Mouse (Mus musculus): ENCODE results near the gene Pnpo. TPM values are rescaled to one million over a fixed set of nuclear protein-coding genes. Genes with fewer than 3 reads are reported as not detected.

Pnpo gene
- polyA plus RNA-seq, 1 experiment from 2014 or later = 28.1 TPM

DNA sequence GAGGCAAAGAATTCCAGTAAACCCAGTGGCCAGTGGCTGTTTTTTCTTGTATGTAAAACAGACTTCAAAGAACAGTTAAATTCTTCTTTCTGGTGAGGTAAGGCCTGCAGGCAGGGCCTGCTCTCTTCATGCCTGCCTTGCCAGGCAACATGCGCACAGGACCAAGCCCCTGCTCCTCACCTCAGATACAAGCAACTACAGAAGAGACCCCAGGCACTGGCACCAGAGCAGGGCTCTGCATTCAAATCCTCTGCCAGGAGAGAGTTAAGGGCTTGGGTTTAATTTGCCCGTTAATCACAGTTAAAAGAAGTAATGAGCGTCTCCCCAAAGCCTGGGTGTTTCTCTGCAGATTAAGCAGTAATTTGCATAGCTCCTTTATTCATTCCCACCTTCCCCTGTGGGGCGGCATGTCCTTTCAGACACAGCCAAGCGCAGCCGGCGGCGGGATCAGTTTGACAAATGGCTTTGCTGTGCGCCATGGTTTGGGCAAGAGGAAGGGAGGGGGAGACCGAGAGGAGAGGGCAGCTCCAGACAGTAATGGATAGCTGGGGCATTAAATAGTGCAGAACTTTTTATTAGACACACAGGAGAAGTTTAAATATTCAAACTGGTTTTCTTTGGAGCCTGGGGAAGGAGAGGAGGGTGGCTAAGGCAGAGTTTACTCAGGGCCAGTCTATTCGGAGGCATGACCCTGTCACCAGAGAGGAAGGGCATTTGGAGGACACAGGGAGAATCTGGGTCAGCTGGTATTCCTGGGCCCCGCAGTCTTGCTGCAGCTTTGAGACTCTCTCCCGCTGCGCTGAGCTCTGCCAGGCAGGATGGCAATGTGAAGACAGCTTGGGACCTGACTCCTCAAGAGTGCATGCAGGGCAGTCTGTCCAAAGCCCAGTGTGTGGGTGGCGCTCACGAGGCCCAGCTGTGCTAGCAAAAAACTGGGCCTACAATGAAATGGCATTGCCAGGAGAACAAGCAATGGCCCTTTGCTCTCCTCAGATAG, 40.8 kb downstream of the Pnpo start:
- H3K4me1 ChIP-seq (replicated peaks; ENCODE audit: control insufficient read depth, insufficient read depth, low read length) = peaks cover 13% of the 10 kb centered on the region
- H3K27ac ChIP-seq (ENCODE audit: low read length) = 0 out of 2 replicates have a peak overlapping the region, but pooled peaks have one; percentile 34
- H3K9ac ChIP-seq (ENCODE audit: low read length) = no peak overlapping the region; the same call in 1 of the 2 replicates
- no peak for ATAC-seq (ENCODE audit: low read depth)
- no peak overlapping the region for H3K4me2 ChIP-seq (ENCODE audit: low read depth, low read length)
- no peaks in the 10 kb centered on the region for H3K27me3 ChIP-seq (ENCODE audit: control insufficient read depth, insufficient read depth, low read depth, low read length)
- 21% methylated on average over 16 of the region's 16 CpGs for WGBS
- H3K4me3 ChIP-seq (ENCODE audit: low read length) = no peak overlapping the region
- no peaks in the 10 kb centered on the region for H3K9me3 ChIP-seq (ENCODE audit: control insufficient read depth, low read length)
- H3K36me3 ChIP-seq (ENCODE audit: control insufficient read depth, insufficient read depth, low read length) = 0 out of 2 replicates have a peak, but pooled peaks cover 2% of the 10 kb centered on the region

DNA sequence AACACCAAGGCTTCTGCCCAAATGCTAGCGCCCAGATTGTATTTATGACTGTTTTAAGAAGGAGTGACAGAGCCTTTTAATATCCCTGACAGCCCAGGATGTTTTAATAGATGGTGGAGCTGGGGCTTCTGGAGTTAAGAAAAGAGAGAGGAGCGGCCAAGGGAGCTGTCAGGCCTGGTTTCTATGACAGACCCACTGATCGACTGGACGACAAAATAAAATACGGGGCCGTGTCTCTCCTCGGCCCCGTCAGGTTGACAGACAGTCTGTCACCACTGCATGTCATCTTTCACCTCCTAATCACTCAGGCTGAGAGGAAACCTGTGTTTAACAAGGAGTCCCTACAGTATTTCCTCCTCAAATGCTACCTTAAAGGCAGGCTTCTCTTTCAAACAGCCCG, 42.5 kb downstream of the Pnpo start:
- H3K27me3 ChIP-seq (ENCODE audit: control insufficient read depth, insufficient read depth, low read depth, low read length) = no peaks in the 10 kb centered on the region
- WGBS = 64% methylated on average over 9 of the region's 9 CpGs
- no peak overlapping the region for H3K4me2 ChIP-seq (ENCODE audit: low read depth, low read length)
- H3K9ac ChIP-seq (ENCODE audit: low read length) = no peak overlapping the region
- no peak overlapping the region for H3K27ac ChIP-seq (ENCODE audit: low read length)
- H3K36me3 ChIP-seq (ENCODE audit: control insufficient read depth, insufficient read depth, low read length) = no peaks in the 10 kb centered on the region
- H3K4me3 ChIP-seq (ENCODE audit: low read length) = no peak overlapping the region
- no peaks in the 10 kb centered on the region for H3K9me3 ChIP-seq (ENCODE audit: control insufficient read depth, low read length)
- peaks cover 7% of the 10 kb centered on the region for H3K4me1 ChIP-seq (replicated peaks; ENCODE audit: control insufficient read depth, insufficient read depth, low read length)
- no peak for ATAC-seq (ENCODE audit: low read depth)

DNA sequence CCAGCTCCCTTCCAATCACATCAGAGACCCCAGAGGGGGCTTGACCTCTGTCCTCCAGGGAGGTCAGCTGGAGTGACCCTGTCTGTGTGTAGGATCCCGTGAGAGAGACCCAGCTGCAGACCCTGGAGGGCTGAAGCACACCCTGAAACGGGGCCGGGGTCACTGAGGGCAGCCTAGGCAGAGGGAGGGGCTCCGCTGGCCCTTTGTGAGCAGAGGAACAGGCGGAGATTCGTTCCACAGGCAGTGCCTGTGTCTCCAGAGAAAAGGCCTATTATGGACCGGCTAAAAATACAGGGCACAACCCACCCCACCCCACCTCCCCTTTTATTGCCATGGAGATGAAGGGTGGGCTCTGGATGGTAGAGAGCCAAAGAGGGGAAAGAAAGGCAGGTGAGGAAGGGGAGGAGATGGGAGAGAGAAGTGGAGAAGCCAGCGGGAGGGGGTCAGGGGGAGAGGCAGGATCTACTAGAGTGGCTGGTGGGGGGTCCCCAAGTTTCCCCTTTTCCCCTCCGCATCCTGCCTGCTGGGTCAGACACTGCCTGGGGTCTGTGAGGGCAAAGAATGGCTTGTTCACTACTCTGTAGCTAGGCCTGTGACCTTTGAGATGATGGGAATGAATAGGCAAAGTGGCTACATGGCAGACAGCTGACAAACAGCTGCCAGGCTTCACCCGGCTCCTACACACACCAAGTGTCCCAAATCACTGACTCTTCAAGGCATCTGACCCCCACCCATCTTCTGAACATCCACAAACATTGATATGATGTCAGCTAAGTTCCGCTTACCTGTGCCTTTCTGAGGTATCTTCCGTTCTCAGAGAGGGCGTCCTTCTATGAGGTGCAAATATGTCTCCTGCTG, 44.1 kb downstream of the Pnpo start:
- Histone ChIP-seq H3K9me3 (ENCODE audit: control insufficient read depth, low read length) (no peaks in the 10 kb centered on the region), H3K9ac (ENCODE audit: low read length) (no peak overlapping the region), H3K4me3 (ENCODE audit: low read length) (no peak overlapping the region), H3K4me2 (ENCODE audit: low read depth, low read length) (no peak overlapping the region), H3K27ac (ENCODE audit: low read length) (no peak overlapping the region), H3K36me3 (ENCODE audit: control insufficient read depth, insufficient read depth, low read length) (no peaks in the 10 kb centered on the region), H3K4me1 (replicated peaks; ENCODE audit: control insufficient read depth, insufficient read depth, low read length) (peaks cover 7% of the 10 kb centered on the region), H3K27me3 (ENCODE audit: control insufficient read depth, insufficient read depth, low read depth, low read length) (no peaks in the 10 kb centered on the region)
- ATAC-seq (ENCODE audit: low read depth) = peak; percentile 23; the same call in 1 of the 2 replicates
- WGBS = 37% methylated on average over 13 of the region's 13 CpGs

DNA sequence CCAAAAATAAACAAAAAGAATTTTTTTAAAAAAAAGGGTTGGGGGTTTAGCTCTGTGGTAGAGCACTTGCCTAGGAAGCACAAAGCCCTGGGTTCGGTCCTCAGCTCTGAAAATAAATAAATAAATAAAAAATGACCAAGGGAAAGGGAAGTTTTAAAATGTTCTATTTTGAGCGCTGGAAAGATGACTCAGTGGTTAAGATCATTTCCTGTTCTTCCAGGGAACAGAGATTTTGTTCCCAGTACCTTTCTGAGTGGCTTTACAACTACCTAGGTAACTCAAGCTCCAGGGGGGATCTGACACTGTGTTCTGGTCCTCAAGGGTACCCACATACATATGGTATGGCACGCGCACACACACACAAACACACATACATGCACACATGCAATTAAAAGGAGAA, 47.9 kb downstream of the Pnpo start:
- H3K9ac ChIP-seq (ENCODE audit: low read length) = no peak overlapping the region

DNA sequence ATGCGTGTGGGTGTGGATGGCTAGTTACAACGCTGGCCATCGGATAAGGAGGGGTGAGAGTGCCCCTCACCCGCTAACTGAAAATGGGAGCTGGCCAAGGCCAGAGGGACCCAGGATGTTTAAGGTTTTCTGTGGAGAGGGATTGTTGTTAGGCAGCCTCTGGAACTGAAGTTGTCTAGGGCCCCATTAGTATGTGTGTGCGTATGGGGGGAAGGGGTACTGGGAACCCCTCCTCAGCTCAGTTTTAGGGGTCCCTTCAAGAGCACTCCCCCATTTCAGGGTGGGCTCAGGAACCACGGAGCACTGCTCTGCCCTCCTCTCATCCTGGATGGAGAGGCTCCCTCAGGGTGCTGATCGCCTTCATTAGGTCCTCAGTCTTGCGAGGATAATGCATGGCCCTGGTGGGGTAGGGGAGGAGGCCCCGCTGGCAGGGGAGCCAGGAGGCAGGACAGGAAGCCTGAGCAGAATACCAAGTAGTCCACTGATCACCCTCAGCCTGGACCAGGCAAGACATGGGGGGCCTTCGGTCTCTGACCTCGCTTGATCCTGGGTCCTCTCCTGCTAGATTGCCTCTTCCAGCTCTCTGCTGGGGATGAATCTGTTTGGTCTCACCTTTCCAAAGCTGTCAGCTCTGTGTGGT, 50.5 kb downstream of the Pnpo start:
- no peaks in the 10 kb centered on the region for H3K36me3 ChIP-seq (ENCODE audit: control insufficient read depth, insufficient read depth, low read length)
- no peak overlapping the region for H3K27ac ChIP-seq (ENCODE audit: low read length)
- H3K9ac ChIP-seq (ENCODE audit: low read length) = no peak overlapping the region
- no peak overlapping the region for H3K4me2 ChIP-seq (ENCODE audit: low read depth, low read length)
- H3K27me3 ChIP-seq (ENCODE audit: control insufficient read depth, insufficient read depth, low read depth, low read length) = no peaks in the 10 kb centered on the region
- 64% methylated on average over 11 of the region's 11 CpGs for WGBS
- ATAC-seq (ENCODE audit: low read depth) = no peak
- no peaks in the 10 kb centered on the region for H3K9me3 ChIP-seq (ENCODE audit: control insufficient read depth, low read length)
- H3K4me3 ChIP-seq (ENCODE audit: low read length) = no peak overlapping the region
- H3K4me1 ChIP-seq (replicated peaks; ENCODE audit: control insufficient read depth, insufficient read depth, low read length) = no peaks in the 10 kb centered on the region

More for the DNA sequence above, 47.9 kb downstream of the Pnpo start:
- ATAC-seq (ENCODE audit: low read depth) = no peak
- 72% methylated on average over 4 of the region's 4 CpGs for WGBS
- Histone ChIP-seq H3K9me3 (ENCODE audit: control insufficient read depth, low read length) (no peaks in the 10 kb centered on the region), H3K4me2 (ENCODE audit: low read depth, low read length) (no peak overlapping the region), H3K36me3 (ENCODE audit: control insufficient read depth, insufficient read depth, low read length) (no peaks in the 10 kb centered on the region), H3K27me3 (ENCODE audit: control insufficient read depth, insufficient read depth, low read depth, low read length) (no peaks in the 10 kb centered on the region), H3K27ac (ENCODE audit: low read length) (no peak overlapping the region), H3K4me1 (replicated peaks; ENCODE audit: control insufficient read depth, insufficient read depth, low read length) (no peaks in the 10 kb centered on the region), H3K4me3 (ENCODE audit: low read length) (no peak overlapping the region)

DNA sequence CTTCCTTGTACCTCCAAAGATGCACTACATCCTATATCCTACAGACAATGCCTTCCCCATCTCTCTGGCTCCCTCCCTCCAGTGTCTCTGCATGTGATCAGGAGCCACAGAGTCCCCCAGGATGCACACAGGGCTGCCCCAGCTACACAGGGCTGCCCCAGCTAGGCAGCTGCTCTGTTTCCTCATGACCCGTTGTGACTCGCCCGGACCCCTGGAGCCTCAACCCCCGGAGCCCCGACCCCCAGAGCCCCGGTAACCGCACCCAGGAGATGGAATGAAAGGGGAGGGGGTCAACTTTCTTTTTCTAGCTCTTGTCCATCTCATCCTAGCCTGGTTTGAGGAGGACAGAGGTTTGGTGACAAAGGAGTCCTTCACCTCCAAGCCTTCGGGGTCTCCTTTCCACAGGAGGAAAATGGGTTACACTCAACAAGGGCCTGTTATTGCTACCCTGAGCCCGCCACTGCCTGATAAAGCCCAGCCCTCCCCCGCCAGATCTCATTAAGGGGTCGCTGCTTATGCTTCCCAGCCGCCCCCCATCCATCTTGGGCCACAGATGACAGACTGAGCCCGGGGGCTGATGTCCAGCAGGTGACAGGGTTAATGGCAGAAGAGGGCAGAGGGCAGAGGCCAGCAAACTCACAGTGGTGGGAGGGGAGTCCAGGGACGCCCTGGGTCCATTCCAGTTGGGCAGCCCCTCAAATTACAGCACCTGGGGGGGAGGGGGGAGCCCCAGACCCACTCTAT, 51.8 kb downstream of the Pnpo start:
- ATAC-seq (ENCODE audit: low read depth) = no peak
- H3K9ac ChIP-seq (ENCODE audit: low read length) = no peak overlapping the region
- H3K9me3 ChIP-seq (ENCODE audit: control insufficient read depth, low read length) = no peaks in the 10 kb centered on the region
- no peaks in the 10 kb centered on the region for H3K36me3 ChIP-seq (ENCODE audit: control insufficient read depth, insufficient read depth, low read length)
- H3K27me3 ChIP-seq (ENCODE audit: control insufficient read depth, insufficient read depth, low read depth, low read length) = no peaks in the 10 kb centered on the region
- no peak overlapping the region for H3K4me2 ChIP-seq (ENCODE audit: low read depth, low read length)
- H3K4me1 ChIP-seq (replicated peaks; ENCODE audit: control insufficient read depth, insufficient read depth, low read length) = 0 out of 2 replicates have a peak, but pooled peaks cover 2% of the 10 kb centered on the region
- no peak overlapping the region for H3K27ac ChIP-seq (ENCODE audit: low read length)
- 25% methylated on average over 14 of the region's 14 CpGs for WGBS
- no peak overlapping the region for H3K4me3 ChIP-seq (ENCODE audit: low read length)

Other genes starting within 250 kb of the Pnpo start
- gene Snx11, start 166.4 kb downstream of the Pnpo start, polyA plus RNA-seq (2015; fragmentation: Nextera tagmentation; extraction: Ambion mirVana) = 15.4 and 16.6 TPM in 2 replicates
- 100 and 102 TPM in 2 replicates for gene Cbx1, start 154.9 kb downstream of the Pnpo start, polyA plus RNA-seq (2015; fragmentation: Nextera tagmentation; extraction: Ambion mirVana)
- gene Nfe2l1, start 114.0 kb downstream of the Pnpo start, polyA plus RNA-seq (2015; fragmentation: Nextera tagmentation; extraction: Ambion mirVana) = 68.2 and 68.8 TPM in 2 replicates
- gene Copz2, start 94.1 kb downstream of the Pnpo start, polyA plus RNA-seq (2015; fragmentation: Nextera tagmentation; extraction: Ambion mirVana) = 131 and 135 TPM in 2 replicates
- gene Cdk5rap3, start 27.5 kb downstream of the Pnpo start, polyA plus RNA-seq (2015; fragmentation: Nextera tagmentation; extraction: Ambion mirVana) = 67.5 and 70.6 TPM in 2 replicates
- 50.5 and 60.2 TPM in 2 replicates for gene Prr15l, start 15.9 kb downstream of the Pnpo start, polyA plus RNA-seq (2015; fragmentation: Nextera tagmentation; extraction: Ambion mirVana)
- 18.5 and 22.2 TPM in 2 replicates for gene Sp2, start 39.0 kb upstream of the Pnpo start, polyA plus RNA-seq (2015; fragmentation: Nextera tagmentation; extraction: Ambion mirVana)
- gene Sp6, start 69.4 kb upstream of the Pnpo start, polyA plus RNA-seq (2015; fragmentation: Nextera tagmentation; extraction: Ambion mirVana) = 0.59 and 0.62 TPM in 2 replicates
- gene Scrn2, start 86.0 kb upstream of the Pnpo start, polyA plus RNA-seq (2015; fragmentation: Nextera tagmentation; extraction: Ambion mirVana) = 29.7 and 32.9 TPM in 2 replicates
- 8.7 and 11.3 TPM in 2 replicates for gene Lrrc46, start 97.4 kb upstream of the Pnpo start, polyA plus RNA-seq (2015; fragmentation: Nextera tagmentation; extraction: Ambion mirVana)
- gene Mrpl10, start 97.6 kb upstream of the Pnpo start, polyA plus RNA-seq (2015; fragmentation: Nextera tagmentation; extraction: Ambion mirVana) = 74.1 and 76.5 TPM in 2 replicates
- 12.4 and 14.3 TPM in 2 replicates for gene Osbpl7, start 106.6 kb upstream of the Pnpo start, polyA plus RNA-seq (2015; fragmentation: Nextera tagmentation; extraction: Ambion mirVana)
- 0.21 TPM in 1 of 2 replicates, not detected in the other for gene Tbx21, start 171.3 kb upstream of the Pnpo start, polyA plus RNA-seq (2015; fragmentation: Nextera tagmentation; extraction: Ambion mirVana)
- gene Tbkbp1, start 207.5 kb upstream of the Pnpo start, polyA plus RNA-seq (2015; fragmentation: Nextera tagmentation; extraction: Ambion mirVana) = 4.9 TPM in 2 replicates
- gene Kpnb1, start 243.9 kb upstream of the Pnpo start, polyA plus RNA-seq (2015; fragmentation: Nextera tagmentation; extraction: Ambion mirVana) = 39.6 and 40.4 TPM in 2 replicates